Comparison of ENCODE assay signal across 20 mouse cellular contexts in genomic region chr3:54708972-54709371, GRCm38 (mm10). TPM values are rescaled to one million over a fixed set of nuclear protein-coding genes. Genes with fewer than 3 reads are reported as not detected.
A peak's percentile ranks its signal among the peaks of the same experiment; 100 is the strongest.
DNase-seq lines count a peak whose midpoint lies in the region; ATAC-seq and TF ChIP-seq lines count a peak whose summit lies in the region.
"Had no signal": no experiment of that assay in that cellular context is flagged by ENCODE, and none has a peak within 500 bp of the region (broad histone marks: within the 10 kb centered on the region; RNA-seq: fewer than 3 reads in every experiment).

No protein-coding gene starts in this region.

- H3K4me3 ChIP-seq in kidney, adult 2 months (ENCODE audit: insufficient read depth, low read depth, low read length): no peak overlapping the region
- no peak overlapping the region for H3K4me3 ChIP-seq in macrophage (ENCODE audit: inconsistent target)
- H3K4me3 ChIP-seq: limb, embryonic 10.5 days; lung, embryonic 15.5 days; neural tube, embryonic 15.5 days had no signal

- no peak for TF ChIP-seq POLR2A in kidney, adult 2 months (IDR thresholded peaks at IDR 0.05; ENCODE audit: low read depth, low read length)

- H3K36me3 ChIP-seq in kidney, adult 2 months (ENCODE audit: control insufficient read depth, insufficient read depth, low read length): peaks cover 14% of the 10 kb centered on the region
- H3K36me3 ChIP-seq in macrophage (ENCODE audit: inconsistent target): peaks cover 58% of the 10 kb centered on the region

- DNase-seq in kidney, adult 2 months: peak; percentile 23
- DNase-seq in kidney, postnatal 25 days: no peak
- peak; percentile 51 to 54 for DNase-seq in B cell, adult 2 months
- DNase-seq in T-cell, adult 2 months (ENCODE audit: low spot score): peak; percentile 41
- no peak for DNase-seq in urinary bladder, postnatal 10 days (ENCODE audit: low spot score)
- DNase-seq in thymus, postnatal 10 days (ENCODE audit: low spot score in 2 of 2): no peak
- DNase-seq: adrenal gland, postnatal 25 days; cerebellum, adult 11 months; gastrocnemius, postnatal 25 days; kidney, postnatal 10 days; thymus, postnatal 4 days had no signal

- H3K4me1 ChIP-seq in kidney, adult 2 months (ENCODE audit: control insufficient read depth, insufficient read depth, low read length): no peaks in the 10 kb centered on the region
- H3K4me1 ChIP-seq: limb, embryonic 10.5 days; lung, embryonic 15.5 days; neural tube, embryonic 15.5 days had no signal

- H3K79me2 ChIP-seq in macrophage (ENCODE audit: inconsistent target): no peaks in the 10 kb centered on the region

- no peak overlapping the region for H3K27ac ChIP-seq in kidney, adult 2 months (ENCODE audit: insufficient read depth, low read depth, low read length)
- peak overlapping the region; percentile 49 for H3K27ac ChIP-seq in macrophage
- H3K27ac ChIP-seq: hindbrain, embryonic 14.5 days; limb, embryonic 10.5 days; lung, embryonic 15.5 days; neural tube, embryonic 15.5 days had no signal

- no peak for TF ChIP-seq CTCF in kidney, adult 2 months (conservative IDR thresholded peaks at IDR 0.05; ENCODE audit: insufficient read depth, insufficient read length, low read depth, low read length)

- WGBS in kidney, adult 2 months: 70% methylated on average over 9 of the region's 9 CpGs
- WGBS in macrophage (ENCODE audit: missing documents): 5% methylated on average over 9 of the region's 9 CpGs

- no peak for ATAC-seq in megakaryocyte-erythroid progenitor cell, adult 5-6 weeks (replicated peaks; ENCODE audit: low FRiP score, low TSS enrichment, poor library complexity, severe bottlenecking)
- ATAC-seq: forebrain, embryonic 16.5 days; midbrain, embryonic 16.5 days had no signal

- H3K27me3 ChIP-seq in kidney, adult 2 months (replicated peaks; ENCODE audit: control insufficient read depth, insufficient read depth, low read length): no peaks in the 10 kb centered on the region
- H3K27me3 ChIP-seq: lung, embryonic 15.5 days; neural tube, embryonic 15.5 days had no signal

RNA-seq across cellular contexts. Expression of gene Gm21958, which starts 5.2 kb away (rescaled TPM):
- not detected in 2 replicates for polyA plus RNA-seq in kidney, adult 2 months (2012; rRNA removed)
- total RNA-seq in macrophage (2018; cell fraction: chromatin; rRNA removed): not detected
- not detected for total RNA-seq in macrophage (2018; cell fraction: cytosol; rRNA removed)
- total RNA-seq in macrophage (2018; cell fraction: nucleus; rRNA removed): not detected
- not detected in 3 replicates for polyA plus RNA-seq in macrophage (2018)
- total RNA-seq in megakaryocyte-erythroid progenitor cell, adult 5-6 weeks (2014; fragmentation: Nextera tagmentation): not detected in 2 replicates
- not detected in 2 replicates for total RNA-seq in megakaryocyte-erythroid progenitor cell, adult 5-6 weeks (2017)
- total RNA-seq: adrenal gland, postnatal 25 days; gastrocnemius, postnatal 25 days; layer of hippocampus, postnatal 14 days had no signal
- polyA plus RNA-seq: forebrain, embryonic 16.5 days; hindbrain, embryonic 14.5 days had no signal

RNA-seq across cellular contexts. Expression of gene Supt20, which starts 16.4 kb away (rescaled TPM):
- 32.7 and 36.2 TPM in 2 replicates for polyA plus RNA-seq in kidney, adult 2 months (2012; rRNA removed)
- 100 to 1,000 TPM; 191 to 456 (median 315) TPM for total RNA-seq in macrophage (2018; cell fraction: chromatin; rRNA removed)
- total RNA-seq in macrophage (2018; cell fraction: cytosol; rRNA removed): 10 to 100 TPM; 22.9 to 41.0 (median 32.8) TPM
- total RNA-seq in macrophage (2018; cell fraction: nucleus; rRNA removed): 100 to 1,000 TPM; 107 to 284 (median 168) TPM
- polyA plus RNA-seq in macrophage (2018): 31.6 to 42.0 TPM (median 38.7 TPM) in 3 replicates
- total RNA-seq in megakaryocyte-erythroid progenitor cell, adult 5-6 weeks (2014; fragmentation: Nextera tagmentation): 107 and 111 TPM in 2 replicates
- total RNA-seq in megakaryocyte-erythroid progenitor cell, adult 5-6 weeks (2017): 53.4 and 83.3 TPM in 2 replicates

RNA-seq across cellular contexts. Expression of gene Exosc8, which starts 26.2 kb away (rescaled TPM):
- polyA plus RNA-seq in kidney, adult 2 months (2012; rRNA removed): 10.2 and 16.7 TPM in 2 replicates
- total RNA-seq in macrophage (2018; cell fraction: chromatin; rRNA removed): 10 to 100 TPM in 25 of 26 experiments, 1 to 10 TPM in 1; 7.8 to 73.2 (median 30.9) TPM
- 10 to 100 TPM; 15.5 to 31.4 (median 21.4) TPM for total RNA-seq in macrophage (2018; cell fraction: cytosol; rRNA removed)
- total RNA-seq in macrophage (2018; cell fraction: nucleus; rRNA removed): 10 to 100 TPM in 24 of 26 experiments, 1 to 10 TPM in 2; 9.0 to 66.7 (median 21.4) TPM
- 23.8 to 55.0 TPM (median 49.3 TPM) in 3 replicates for polyA plus RNA-seq in macrophage (2018)
- total RNA-seq in megakaryocyte-erythroid progenitor cell, adult 5-6 weeks (2014; fragmentation: Nextera tagmentation): 185 and 256 TPM in 2 replicates
- 247 and 289 TPM in 2 replicates for total RNA-seq in megakaryocyte-erythroid progenitor cell, adult 5-6 weeks (2017)

RNA-seq across cellular contexts. Expression of gene Alg5, which starts 26.4 kb away (rescaled TPM):
- polyA plus RNA-seq in kidney, adult 2 months (2012; rRNA removed): 20.1 and 22.2 TPM in 2 replicates
- total RNA-seq in macrophage (2018; cell fraction: chromatin; rRNA removed): 10 to 100 TPM in 16 of 26 experiments, 1 to 10 TPM in 10; 6.8 to 30.2 (median 15.4) TPM
- total RNA-seq in macrophage (2018; cell fraction: cytosol; rRNA removed): 10 to 100 TPM; 26.8 to 38.2 (median 33.2) TPM
- 10 to 100 TPM; 12.5 to 38.2 (median 17.8) TPM for total RNA-seq in macrophage (2018; cell fraction: nucleus; rRNA removed)
- 39.5 to 52.5 TPM (median 47.8 TPM) in 3 replicates for polyA plus RNA-seq in macrophage (2018)
- total RNA-seq in megakaryocyte-erythroid progenitor cell, adult 5-6 weeks (2014; fragmentation: Nextera tagmentation): 27.8 and 29.6 TPM in 2 replicates
- 37.9 and 46.2 TPM in 2 replicates for total RNA-seq in megakaryocyte-erythroid progenitor cell, adult 5-6 weeks (2017)

RNA-seq across cellular contexts. Expression of gene Smad9, which starts 46.4 kb away (rescaled TPM):
- 1.1 and 1.3 TPM in 2 replicates for polyA plus RNA-seq in kidney, adult 2 months (2012; rRNA removed)
- total RNA-seq in macrophage (2018; cell fraction: chromatin; rRNA removed): under 1 TPM in 1 of 26 experiments, not detected in 25; 0.19 TPM
- total RNA-seq in macrophage (2018; cell fraction: cytosol; rRNA removed): not detected
- under 1 TPM in 1 of 26 experiments, not detected in 25; 0.25 TPM for total RNA-seq in macrophage (2018; cell fraction: nucleus; rRNA removed)
- 0.04 TPM in 1 of 3 replicates, not detected in the others for polyA plus RNA-seq in macrophage (2018)
- total RNA-seq in megakaryocyte-erythroid progenitor cell, adult 5-6 weeks (2014; fragmentation: Nextera tagmentation): not detected in 2 replicates
- total RNA-seq in megakaryocyte-erythroid progenitor cell, adult 5-6 weeks (2017): not detected in 2 replicates

Comparison
In these comparisons a context has a peak if more than half of its experiments do, and no peak if none do; other contexts are left out.
1. DNase-seq: peak in kidney, adult 2 months (single experiment), B cell, adult 2 months (2 of 2) and T-cell, adult 2 months (single experiment); none in kidney, postnatal 25 days (0 of 2), urinary bladder, postnatal 10 days (single experiment) and thymus, postnatal 10 days (0 of 2).